Mouse (Mus musculus) liver, adult 2 months (tissue): Measurements from ENCODE around the gene Eddm3b.

Source experiments
- CTCF ChIP-seq: fragments of 200-500 bp; IDR thresholded peaks from 2 replicates; pipeline ENCODE4 v1.5.1; 2011; ENCODE audit warnings: low read depth, low read length, control low read depth
- POLR2A ChIP-seq: fragments of 200-500 bp; IDR thresholded peaks from 2 replicates; pipeline ENCODE4 v1.6.1; 2011; ENCODE audit warnings: low read length, control low read depth; ENCODE audit not compliant: insufficient read depth; ENCODE audit errors: extremely low read depth

DNA sequence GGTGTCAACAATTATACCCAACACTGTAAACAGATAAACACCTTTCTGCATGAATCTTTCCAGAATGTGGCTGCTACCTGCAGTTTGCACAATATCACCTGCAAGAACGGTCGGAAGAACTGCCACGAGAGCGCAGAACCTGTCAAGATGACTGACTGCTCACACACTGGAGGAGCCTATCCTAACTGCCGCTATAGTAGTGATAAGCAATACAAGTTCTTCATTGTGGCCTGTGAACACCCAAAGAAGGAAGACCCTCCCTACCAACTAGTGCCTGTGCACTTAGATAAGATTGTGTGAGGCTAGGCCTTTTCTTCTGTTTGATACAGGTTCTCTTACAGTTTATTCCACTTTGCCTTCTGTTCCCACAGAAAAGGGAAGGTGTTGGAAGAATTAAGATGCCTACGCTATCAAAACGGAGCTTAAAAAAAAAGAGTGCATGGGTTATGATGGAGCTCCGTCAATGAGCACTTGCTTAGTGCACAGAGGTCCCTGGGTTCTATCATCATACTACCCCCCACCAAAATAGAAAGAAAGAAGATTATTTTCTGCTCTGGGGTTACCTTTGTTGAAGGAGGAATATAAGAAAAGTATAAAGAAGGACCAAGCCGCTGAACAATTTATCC is 16.2 kb downstream of the Eddm3b start:
- TF ChIP-seq CTCF (no peak), POLR2A (no peak)
